Mouse (Mus musculus): ENCODE measurements around the gene Uvrag.
A peak's percentile ranks its signal among the peaks of the same experiment; 100 is the strongest.
"Not testable (repeated sequence)": the region's sequence is repeated elsewhere in the genome, so short reads cannot be mapped to it uniquely, and the experiment has no call there.

Uvrag gene

DNA sequence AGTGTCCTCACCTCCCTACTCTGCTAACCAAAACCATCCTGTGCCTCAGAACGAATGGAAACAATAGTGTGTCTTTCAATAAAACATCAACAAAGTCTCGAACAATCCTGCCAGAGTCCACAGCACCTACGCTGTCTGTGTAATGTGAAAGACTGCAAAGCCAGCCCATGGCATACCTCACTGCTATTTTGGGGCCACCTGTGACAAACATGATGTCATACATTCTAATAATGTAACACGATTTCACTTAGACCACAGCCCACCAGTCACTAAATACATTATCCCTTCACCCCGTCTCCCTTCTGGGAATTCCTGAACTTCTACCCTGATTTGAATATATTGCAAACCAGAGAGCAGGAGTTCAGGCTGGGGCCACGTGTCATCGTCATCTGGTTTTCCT, 173.3 kb downstream of the Uvrag start:
- DNase-seq = no peak

GRCm38 (mm10) chr7:98963581-98963980, 177.4 kb downstream of the Uvrag start:
- DNase-seq = not testable (repeated sequence)

DNA sequence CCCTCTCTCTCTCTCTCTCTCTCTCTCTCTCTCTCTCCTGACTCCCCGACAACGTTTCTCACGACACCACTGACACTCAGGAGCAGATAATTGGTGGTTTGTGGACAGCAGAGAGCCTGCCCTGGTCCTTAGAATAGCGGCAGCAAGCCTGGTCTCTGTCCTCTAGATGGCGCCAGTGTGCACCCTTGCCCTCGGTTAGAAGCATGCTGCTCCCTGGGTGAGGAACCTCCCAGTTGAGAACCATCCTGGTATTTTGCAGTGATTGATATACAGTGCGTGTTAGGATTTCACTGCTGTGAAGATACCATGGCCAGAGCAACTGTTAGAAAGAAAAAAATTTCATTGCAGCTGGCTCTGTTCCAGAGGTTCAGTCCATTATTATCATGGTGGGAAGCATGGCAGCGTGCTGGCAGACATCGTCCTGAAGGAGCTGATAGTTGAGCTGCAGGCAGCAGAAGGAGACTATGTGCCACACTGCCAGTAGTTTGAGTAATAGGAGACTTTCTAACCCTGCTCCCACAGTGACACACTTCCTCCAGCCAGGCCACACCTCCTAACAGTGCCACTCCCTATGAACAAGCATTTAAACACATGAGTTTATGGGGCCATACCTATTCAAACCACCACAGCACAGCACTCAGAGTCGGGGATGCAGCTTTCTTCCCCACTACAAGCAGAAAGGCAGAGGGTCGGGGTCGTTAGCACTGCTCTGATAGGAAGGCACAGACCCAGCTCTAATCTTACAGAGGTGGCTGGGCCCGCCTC, 178.2 kb downstream of the Uvrag start:
- DNase-seq = peak; percentile 72

GRCm38 (mm10) chr7:98962074-98962473, 178.9 kb downstream of the Uvrag start:
- no peak for DNase-seq

DNA sequence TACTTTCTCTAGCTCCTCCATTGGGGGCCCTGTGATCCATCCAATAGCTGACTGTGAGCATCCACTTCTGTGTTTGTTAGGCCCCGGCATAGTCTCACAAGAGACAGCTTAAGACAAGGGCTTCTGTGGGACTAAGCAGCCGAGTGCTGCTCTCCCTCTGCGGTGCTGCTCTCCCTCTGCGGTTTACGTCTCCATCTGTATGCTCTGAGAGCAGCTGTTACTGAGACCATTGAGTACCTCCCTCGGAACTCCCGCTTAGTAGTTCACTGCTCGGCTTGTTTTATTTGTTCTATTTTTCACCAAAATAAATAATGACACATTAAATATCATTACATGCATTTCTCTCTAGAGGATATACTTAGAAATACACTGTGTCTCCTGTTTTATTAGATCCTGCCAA, 180.7 kb downstream of the Uvrag start:
- no peak for DNase-seq

- no peak for DNase-seq
Measured at GRCm38 (mm10) chr7:98959246-98959645, 181.7 kb downstream of the Uvrag start.

- no peak for DNase-seq
Measured at GRCm38 (mm10) chr7:98958172-98958571, 182.8 kb downstream of the Uvrag start.

- no peak for DNase-seq
Measured at GRCm38 (mm10) chr7:98957111-98957741, 183.7 kb downstream of the Uvrag start.

- no peak for DNase-seq
Measured at GRCm38 (mm10) chr7:98956609-98957008, 184.3 kb downstream of the Uvrag start.

DNA sequence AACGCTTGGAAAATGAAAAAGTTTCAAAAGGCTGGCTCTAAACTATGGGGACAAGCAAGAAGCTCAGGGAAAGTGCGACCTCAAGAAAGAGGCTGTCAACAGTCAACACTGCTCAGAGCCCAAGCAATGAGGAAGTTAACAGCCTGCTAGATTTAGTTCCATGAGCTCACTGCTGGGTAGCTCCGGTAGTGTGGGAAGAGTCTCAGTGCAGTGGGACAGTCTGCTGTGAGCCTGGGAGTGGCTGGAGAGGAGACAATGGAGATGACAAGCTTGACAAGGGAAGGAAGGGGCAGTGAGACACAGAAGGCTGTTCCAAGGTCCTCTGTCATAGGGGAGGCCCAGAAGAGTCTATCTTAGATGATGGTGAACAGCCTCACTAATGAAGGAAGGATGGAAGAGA, 187.3 kb downstream of the Uvrag start:
- no peak for DNase-seq

DNA sequence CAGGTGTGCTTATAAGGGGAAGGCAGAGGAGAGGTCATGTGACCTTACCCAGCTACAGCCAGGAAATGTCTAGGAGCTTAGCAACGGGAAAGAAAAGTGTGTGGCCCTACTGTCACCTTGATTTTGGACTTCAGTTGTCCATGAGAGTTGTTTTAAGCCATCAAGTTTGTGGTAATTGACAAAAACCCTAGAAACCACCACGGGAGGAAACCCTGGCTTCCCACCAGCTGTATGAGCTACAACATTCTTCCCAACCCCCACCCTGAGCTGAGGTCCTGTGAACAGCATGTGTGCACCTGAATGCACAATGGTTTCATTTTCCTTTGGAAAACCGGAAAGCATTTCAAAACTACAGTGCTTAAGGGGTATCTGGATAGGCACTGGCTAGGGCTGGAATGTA, 196.0 kb downstream of the Uvrag start:
- DNase-seq = no peak

- no peak for DNase-seq
Measured at GRCm38 (mm10) chr7:98943687-98944086, 197.3 kb downstream of the Uvrag start.

GRCm38 (mm10) chr7:98942746-98943145, 198.2 kb downstream of the Uvrag start:
- DNase-seq = no peak

- DNase-seq = no peak
Measured at GRCm38 (mm10) chr7:98939194-98939593, 201.7 kb downstream of the Uvrag start.

- no peak for DNase-seq
Measured at GRCm38 (mm10) chr7:98938621-98939020, 202.3 kb downstream of the Uvrag start.

GRCm38 (mm10) chr7:98937079-98937813, 203.7 kb downstream of the Uvrag start:
- DNase-seq = no peak

DNA sequence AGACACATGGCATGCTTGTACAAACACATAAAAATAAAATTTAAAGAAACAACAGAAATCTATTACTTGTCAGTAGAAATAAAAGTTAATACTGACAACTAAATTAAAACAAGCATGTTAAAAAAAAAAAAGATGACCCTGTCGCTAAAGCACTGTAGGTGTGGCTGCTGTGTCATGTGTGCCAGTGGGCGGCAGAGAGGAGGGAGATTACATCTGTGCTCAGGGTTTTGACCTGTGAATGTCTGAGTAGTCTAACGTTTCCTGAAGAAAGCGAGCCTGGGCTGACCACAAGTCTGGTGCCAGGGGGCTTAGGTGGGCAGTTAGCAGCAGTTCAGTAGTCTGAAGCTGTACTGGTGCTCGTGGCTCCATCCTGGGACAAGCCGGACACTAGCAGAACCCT, 205.2 kb downstream of the Uvrag start:
- no peak for DNase-seq

DNA sequence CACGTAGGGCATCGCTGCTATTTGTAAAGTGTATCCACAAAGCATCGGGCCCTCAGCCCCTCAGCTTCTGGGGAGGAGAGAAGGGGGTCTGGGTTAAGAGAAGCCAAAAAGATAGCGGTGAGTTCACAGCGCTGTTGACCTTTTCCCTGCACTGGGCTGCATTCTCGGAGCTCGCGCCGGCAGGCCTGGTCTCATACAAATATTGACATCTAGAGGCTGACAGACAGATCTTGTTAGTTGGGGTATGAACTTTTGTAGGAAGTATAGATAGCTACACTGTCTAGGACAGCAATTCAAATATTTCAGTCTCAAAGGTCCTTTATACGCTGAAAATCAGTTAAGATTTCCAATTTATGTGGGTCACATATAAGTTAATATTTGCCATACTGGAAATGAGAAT, 205.7 kb downstream of the Uvrag start:
- no peak for DNase-seq

- no peak for DNase-seq
Measured at GRCm38 (mm10) chr7:98928336-98929025, 212.5 kb downstream of the Uvrag start.

- DNase-seq = no peak
Measured at GRCm38 (mm10) chr7:98926906-98927528, 213.9 kb downstream of the Uvrag start.

GRCm38 (mm10) chr7:98924380-98924869, 216.5 kb downstream of the Uvrag start:
- DNase-seq = no peak

DNA sequence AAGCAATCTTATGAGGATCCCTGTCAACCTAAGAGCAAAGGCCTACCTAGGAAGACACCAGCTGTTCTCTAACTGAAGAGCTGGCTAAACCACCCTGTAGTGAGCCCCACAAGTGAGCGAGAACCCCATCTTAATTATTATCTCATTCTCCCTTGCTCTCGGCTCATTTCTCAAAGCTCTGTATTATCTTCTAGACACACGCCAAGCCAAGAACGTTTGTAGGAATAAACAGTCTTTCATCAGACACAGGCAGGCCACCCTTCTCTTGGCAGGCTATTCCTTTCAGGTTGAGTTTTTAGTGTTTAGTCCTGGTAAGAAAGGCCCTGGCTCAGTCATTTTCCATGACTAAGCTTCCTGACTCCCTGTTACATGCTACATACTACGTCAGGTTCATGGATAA, 218.0 kb downstream of the Uvrag start:
- DNase-seq = no peak

- no peak for DNase-seq
Measured at GRCm38 (mm10) chr7:98917407-98917806, 223.5 kb downstream of the Uvrag start.

All from thymus, postnatal 14 days (tissue).